Mouse (Mus musculus) hindbrain, embryonic 16.5 days (tissue): Measurements from ENCODE around the gene Smoc2. TPM values are rescaled to one million over a fixed set of nuclear protein-coding genes. Genes with fewer than 3 reads are reported as not detected.

ENCODE experiments used
- ATAC-seq: fragments of 200-750 bp; cut with Nextera tagmentation; 2 replicates; pipeline ENCODE4 v1.8.0; 2017; ENCODE audit warnings: moderate TSS enrichment, moderate library complexity
- H3K27ac ChIP-seq: fragments of 300-500 bp; sonication (generic); 2 replicates; pipeline ENCODE4 v1.5.1; 2014; ENCODE audit warnings: low read depth, mild to moderate bottlenecking, control low read depth, low read length, moderate library complexity
- H3K27me3 ChIP-seq: fragments of 300-500 bp; sonication (generic); replicated peaks from 2 replicates; pipeline ENCODE4 v1.6.1; 2014; ENCODE audit warnings: low read length; ENCODE audit not compliant: control insufficient read depth, insufficient read depth
- H3K36me3 ChIP-seq: fragments of 300-500 bp; sonication (generic); 2 replicates; pipeline ENCODE4 v1.6.1; 2014; ENCODE audit warnings: mild to moderate bottlenecking, low read length, moderate library complexity, mixed read lengths; ENCODE audit not compliant: control insufficient read depth, insufficient read depth
- H3K4me1 ChIP-seq: fragments of 300-500 bp; sonication (generic); 2 replicates; pipeline ENCODE4 v1.6.1; 2014; ENCODE audit warnings: low read depth, low read length; ENCODE audit not compliant: control insufficient read depth, insufficient read depth
- H3K4me2 ChIP-seq: fragments of 300-500 bp; sonication (generic); 2 replicates; pipeline ENCODE4 v1.6.1; 2014; ENCODE audit warnings: mild to moderate bottlenecking, low read length, control low read depth, moderate library complexity
- H3K4me3 ChIP-seq: fragments of 300-500 bp; sonication (generic); 2 replicates; pipeline ENCODE4 v1.5.1; 2014; ENCODE audit warnings: mild to moderate bottlenecking, low read length, control low read depth, moderate library complexity
- H3K9ac ChIP-seq: fragments of 300-500 bp; sonication (generic); 2 replicates; pipeline ENCODE4 v1.6.1; 2014; ENCODE audit warnings: low read depth, mild to moderate bottlenecking, control low read depth, low read length, moderate library complexity
- H3K9me3 ChIP-seq: fragments of 300-500 bp; sonication (generic); 2 replicates; pipeline ENCODE4 v1.6.1; 2014; ENCODE audit warnings: mild to moderate bottlenecking, low read length, moderate library complexity; ENCODE audit not compliant: control insufficient read depth
- WGBS: fragments of 180-500 bp; shearing (Covaris S2); extraction: QIAGEN DNeasy Blood & Tissue Kit; methylation state at CpG from one replicate; pipeline ENCODE4 v1.1.7; 2014; 5-methylcytosine and 5-hydroxymethylcytosine counted together
- polyA plus RNA-seq: library from polyadenylated mRNA; unstranded; fragments of >200 nt; fragmentation: Nextera tagmentation; extraction: Ambion mirVana; gene quantifications from 2 replicates; pipeline ENCODE4 v1.2.1, GENCODE M21; 2015

Smoc2 gene
- polyA plus RNA-seq, 1 experiment from 2014 or later: 6.8 TPM

GRCm38 (mm10) chr17:14317439-14317838 lies 38.1 kb downstream of the Smoc2 start:
- 80% methylated on average over 4 of the region's 4 CpGs for WGBS
- ATAC-seq: no peak
- no peaks in the 10 kb centered on the region for H3K27me3 ChIP-seq
- H3K4me3 ChIP-seq: no peak overlapping the region
- no peak overlapping the region for H3K9ac ChIP-seq
- no peaks in the 10 kb centered on the region for H3K4me1 ChIP-seq
- H3K27ac ChIP-seq: no peak overlapping the region
- no peak overlapping the region for H3K4me2 ChIP-seq
- H3K9me3 ChIP-seq: no peaks in the 10 kb centered on the region
- no peaks in the 10 kb centered on the region for H3K36me3 ChIP-seq

- no peaks in the 10 kb centered on the region for H3K9me3 ChIP-seq
- no peaks in the 10 kb centered on the region for H3K27me3 ChIP-seq
- H3K9ac ChIP-seq: no peak overlapping the region
- H3K36me3 ChIP-seq: no peaks in the 10 kb centered on the region
- H3K4me2 ChIP-seq: no peak overlapping the region
- no peak overlapping the region for H3K4me3 ChIP-seq
- H3K27ac ChIP-seq: no peak overlapping the region
- WGBS: 87% methylated on average over 7 of the region's 7 CpGs
- H3K4me1 ChIP-seq: no peaks in the 10 kb centered on the region
- no peak for ATAC-seq
Measured at GRCm38 (mm10) chr17:14326156-14326555, 46.9 kb downstream of the Smoc2 start.

GRCm38 (mm10) chr17:14328037-14328436 lies 48.7 kb downstream of the Smoc2 start:
- no peaks in the 10 kb centered on the region for H3K4me1 ChIP-seq
- WGBS: 46% methylated on average over 9 of the region's 9 CpGs
- no peaks in the 10 kb centered on the region for H3K36me3 ChIP-seq
- no peaks in the 10 kb centered on the region for H3K27me3 ChIP-seq
- H3K9me3 ChIP-seq: no peaks in the 10 kb centered on the region
- H3K4me2 ChIP-seq: no peak overlapping the region
- H3K4me3 ChIP-seq: no peak overlapping the region
- H3K27ac ChIP-seq: no peak overlapping the region
- no peak overlapping the region for H3K9ac ChIP-seq
- peak; percentile 37 for ATAC-seq

- no peaks in the 10 kb centered on the region for H3K36me3 ChIP-seq
- H3K9me3 ChIP-seq: no peaks in the 10 kb centered on the region
- peak; percentile 63 for ATAC-seq
- no peak overlapping the region for H3K9ac ChIP-seq
- no peak overlapping the region for H3K4me2 ChIP-seq
- no peak overlapping the region for H3K27ac ChIP-seq
- 93% methylated on average over 7 of the region's 7 CpGs for WGBS
- no peaks in the 10 kb centered on the region for H3K4me1 ChIP-seq
- H3K27me3 ChIP-seq: no peaks in the 10 kb centered on the region
- no peak overlapping the region for H3K4me3 ChIP-seq
Measured at GRCm38 (mm10) chr17:14330498-14330897, 51.2 kb downstream of the Smoc2 start.

- H3K27me3 ChIP-seq: no peaks in the 10 kb centered on the region
- no peak overlapping the region for H3K4me2 ChIP-seq
- H3K4me3 ChIP-seq: no peak overlapping the region
- no peak overlapping the region for H3K27ac ChIP-seq
- H3K9ac ChIP-seq: no peak overlapping the region
- H3K36me3 ChIP-seq: no peaks in the 10 kb centered on the region
- no peaks in the 10 kb centered on the region for H3K4me1 ChIP-seq
- ATAC-seq: peak; percentile 29; the same call in 1 of the 2 replicates
- no peaks in the 10 kb centered on the region for H3K9me3 ChIP-seq
- WGBS: 44% methylated on average over 5 of the region's 5 CpGs
Measured at GRCm38 (mm10) chr17:14339932-14340557, 60.7 kb downstream of the Smoc2 start.

GRCm38 (mm10) chr17:14340736-14341135 lies 61.4 kb downstream of the Smoc2 start:
- Histone ChIP-seq H3K4me1 (no peaks in the 10 kb centered on the region), H3K4me2 (no peak overlapping the region), H3K9ac (no peak overlapping the region), H3K36me3 (no peaks in the 10 kb centered on the region), H3K4me3 (no peak overlapping the region), H3K27me3 (no peaks in the 10 kb centered on the region), H3K9me3 (no peaks in the 10 kb centered on the region), H3K27ac (no peak overlapping the region)
- ATAC-seq: no peak; the same call in 1 of the 2 replicates
- WGBS: 78% methylated on average over 2 of the region's 2 CpGs

- H3K4me1 ChIP-seq: no peaks in the 10 kb centered on the region
- no peaks in the 10 kb centered on the region for H3K36me3 ChIP-seq
- H3K9ac ChIP-seq: no peak overlapping the region
- no peaks in the 10 kb centered on the region for H3K9me3 ChIP-seq
- no peaks in the 10 kb centered on the region for H3K27me3 ChIP-seq
- 53% methylated on average over 8 of the region's 8 CpGs for WGBS
- no peak overlapping the region for H3K4me3 ChIP-seq
- H3K4me2 ChIP-seq: no peak overlapping the region
- no peak overlapping the region for H3K27ac ChIP-seq
- no peak for ATAC-seq
Measured at GRCm38 (mm10) chr17:14342511-14342910, 63.2 kb downstream of the Smoc2 start.

GRCm38 (mm10) chr17:14343442-14343841 lies 64.1 kb downstream of the Smoc2 start:
- no peaks in the 10 kb centered on the region for H3K27me3 ChIP-seq
- ATAC-seq: no peak
- no peaks in the 10 kb centered on the region for H3K36me3 ChIP-seq
- no peak overlapping the region for H3K4me3 ChIP-seq
- no peaks in the 10 kb centered on the region for H3K9me3 ChIP-seq
- H3K4me2 ChIP-seq: no peak overlapping the region
- 94% methylated on average over 12 of the region's 12 CpGs for WGBS
- H3K9ac ChIP-seq: no peak overlapping the region
- no peak overlapping the region for H3K27ac ChIP-seq
- H3K4me1 ChIP-seq: no peaks in the 10 kb centered on the region

- no peak for ATAC-seq
- Histone ChIP-seq H3K4me2 (no peak overlapping the region), H3K4me3 (no peak overlapping the region), H3K9me3 (no peaks in the 10 kb centered on the region), H3K36me3 (no peaks in the 10 kb centered on the region), H3K9ac (no peak overlapping the region), H3K27me3 (no peaks in the 10 kb centered on the region), H3K27ac (no peak overlapping the region), H3K4me1 (no peaks in the 10 kb centered on the region)
- 85% methylated on average over 4 of the region's 4 CpGs for WGBS
Measured at GRCm38 (mm10) chr17:14345556-14345955, 66.2 kb downstream of the Smoc2 start.

GRCm38 (mm10) chr17:14346891-14347290 lies 67.6 kb downstream of the Smoc2 start:
- no peaks in the 10 kb centered on the region for H3K9me3 ChIP-seq
- 79% methylated on average over 3 of the region's 3 CpGs for WGBS
- no peak overlapping the region for H3K4me3 ChIP-seq
- no peak overlapping the region for H3K27ac ChIP-seq
- no peaks in the 10 kb centered on the region for H3K27me3 ChIP-seq
- no peak for ATAC-seq
- H3K4me2 ChIP-seq: no peak overlapping the region
- no peaks in the 10 kb centered on the region for H3K4me1 ChIP-seq
- H3K9ac ChIP-seq: no peak overlapping the region
- no peaks in the 10 kb centered on the region for H3K36me3 ChIP-seq
